Mouse (Mus musculus): ENCODE results near the gene Gps2. TPM values are rescaled to one million over a fixed set of nuclear protein-coding genes. Genes with fewer than 3 reads are reported as not detected.

Gps2 gene
- total RNA-seq, 2 experiments from 2014 or later = 31.0 to 31.7 TPM

DNA sequence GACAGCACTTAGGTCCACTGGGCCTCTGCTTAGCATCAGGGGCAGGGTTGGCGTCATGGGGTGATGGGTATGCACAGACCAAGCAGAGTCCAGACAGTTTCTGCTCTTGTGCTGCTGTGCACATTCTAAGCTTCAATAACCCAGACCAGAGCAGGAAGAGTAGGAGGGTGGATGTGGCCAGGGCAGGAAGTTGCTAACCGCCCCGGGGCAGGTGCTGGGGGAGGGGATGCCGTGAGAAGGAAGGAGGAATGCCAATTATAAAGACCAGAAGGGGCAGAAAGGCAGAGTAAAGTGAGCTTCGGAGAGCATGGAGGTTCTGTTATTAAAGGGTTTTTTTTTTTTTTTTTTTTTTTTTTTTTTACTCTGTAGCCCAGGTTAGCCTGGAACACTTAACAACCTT, 19.0 kb upstream of the Gps2 start:
- intact Hi-C loops (cut with DNase I) = no loop called here
- TF ChIP-seq CTCF (IDR thresholded peaks at IDR 0.05) = no peak
- Histone ChIP-seq H3K27ac (no peak overlapping the region), H3K4me3 (no peak overlapping the region)
- no peak for DNase-seq (ENCODE audit: extremely low spot score in 1 of 2, low spot score in 2 of 2)

DNA sequence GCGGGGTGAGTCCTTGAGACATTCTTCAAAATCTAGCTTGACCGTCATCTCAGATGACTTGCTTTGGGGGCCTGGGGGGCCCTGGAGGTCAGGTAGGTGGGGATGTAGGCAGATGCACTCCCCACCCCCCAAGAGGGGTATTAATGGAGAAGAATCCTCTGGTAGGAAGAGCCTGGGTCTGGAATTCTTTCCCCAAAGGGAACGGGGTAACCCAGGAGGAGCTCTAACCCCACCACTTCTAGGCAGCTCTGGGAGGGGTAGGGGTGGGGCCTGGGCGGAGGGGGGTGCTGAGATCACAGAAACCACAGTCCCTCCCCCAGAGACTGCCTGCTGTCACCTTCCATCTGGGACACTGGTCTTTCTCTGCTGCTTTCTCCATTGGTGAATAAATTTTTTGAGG, 18.4 kb upstream of the Gps2 start, which contains the start of gene Acap1:
Gene Acap1, minus strand, starts transcription at position 249 of the 400 bp plus-strand sequence.
- DNase-seq (ENCODE audit: extremely low spot score in 1 of 2, low spot score in 2 of 2) = no peak
- intact Hi-C loops (cut with DNase I) = no loop called here
- H3K27ac ChIP-seq = no peak within 1 kb of the TSS
- no peak for TF ChIP-seq CTCF (IDR thresholded peaks at IDR 0.05)
- no peak within 1 kb of the TSS for H3K4me3 ChIP-seq

DNA sequence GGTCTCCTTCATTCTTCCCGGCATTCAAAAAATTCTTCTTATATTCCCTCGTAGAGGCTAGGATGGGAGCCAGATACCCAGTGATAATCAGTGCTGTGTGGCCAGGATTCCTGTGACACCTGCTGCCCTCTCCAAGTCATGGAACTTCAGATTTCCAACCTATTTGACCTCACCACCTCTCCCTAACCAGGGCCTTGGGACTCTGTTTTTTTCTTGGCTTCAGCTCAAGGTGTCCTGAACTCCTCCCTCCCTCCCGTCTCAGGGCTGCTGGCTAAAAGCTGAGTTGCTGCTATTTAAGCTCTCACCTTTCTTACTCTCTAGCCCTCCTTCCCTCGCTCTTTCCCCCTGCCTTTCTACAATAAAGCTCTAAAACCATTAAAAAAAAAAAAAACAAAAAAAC, 13.8 kb upstream of the Gps2 start:
- no peak overlapping the region for H3K27ac ChIP-seq
- TF ChIP-seq CTCF (IDR thresholded peaks at IDR 0.05) = no peak
- H3K4me3 ChIP-seq = no peak overlapping the region
- DNase-seq (ENCODE audit: extremely low spot score in 1 of 2, low spot score in 2 of 2) = no peak
- intact Hi-C loops (cut with DNase I) = loop anchor here (2.0 to 5.0 kb wide), 3 partner anchors 19 to 217 kb away; partner anchors contain the start of genes Kctd11, Nlgn2, Senp3 and Tmem256

DNA sequence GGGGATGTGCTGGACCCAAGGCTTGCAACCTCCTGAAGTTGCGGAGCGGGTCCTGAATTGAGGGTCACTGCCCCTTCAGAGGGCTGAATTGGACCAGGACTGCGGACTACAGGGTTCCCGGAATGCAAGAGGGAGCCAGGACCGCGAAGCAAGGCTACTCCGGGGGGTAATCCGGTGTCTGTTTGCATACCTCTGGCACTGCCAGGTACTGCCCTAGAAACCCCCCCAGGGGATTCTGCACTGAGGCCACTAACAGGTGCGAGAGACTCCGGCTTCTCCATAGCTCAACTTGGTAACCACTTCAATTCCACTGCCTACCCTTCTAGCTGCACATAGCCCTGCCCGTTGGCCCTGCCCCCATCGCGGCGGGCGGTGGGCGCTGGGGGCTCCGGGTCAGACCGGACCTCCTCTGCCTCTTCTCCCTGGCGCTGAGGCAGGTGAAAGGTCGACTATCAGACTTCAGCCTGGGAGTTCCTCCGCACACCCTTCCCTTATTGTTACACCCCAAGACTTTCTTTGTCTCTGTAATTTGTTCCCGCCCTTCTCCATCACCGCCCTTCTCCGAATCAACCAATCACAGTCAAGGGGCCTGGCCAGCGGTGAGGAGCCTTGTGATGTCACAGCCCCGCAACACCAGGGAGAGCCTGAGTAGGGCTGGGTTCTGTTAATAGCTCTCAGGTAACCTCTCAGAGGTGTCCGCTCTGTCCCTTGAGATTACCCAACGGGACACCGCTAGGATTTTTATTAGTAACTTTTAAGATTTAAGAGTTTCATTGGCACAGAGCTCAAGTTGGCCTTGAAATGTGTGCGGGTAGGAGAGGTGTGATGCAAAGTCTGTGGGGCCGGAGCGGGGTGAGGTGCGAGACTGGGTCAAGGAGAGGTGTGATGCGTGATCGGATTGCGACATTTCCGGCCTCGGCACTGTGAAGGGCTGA, 12.9 kb upstream of the Gps2 start, which contains the start of the genes 2810408A11Rik and Neurl4:
Gene 2810408A11Rik, minus strand, starts transcription at position 517 of the 935 bp plus-strand sequence.
Gene Neurl4, plus strand, starts transcription at position 602 of the 935 bp plus-strand sequence.
- H3K27ac ChIP-seq = peak within 1 kb of the TSS; percentile 95
- peak within 1 kb of the TSS; percentile 79 for H3K4me3 ChIP-seq
- no peak for TF ChIP-seq CTCF (IDR thresholded peaks at IDR 0.05)
- intact Hi-C loops (cut with DNase I) = loop anchor here (2.0 to 5.0 kb wide), 3 partner anchors 20 to 218 kb away; partner anchors contain the start of genes Kctd11, Nlgn2, Senp3 and Tmem256
- DNase-seq (ENCODE audit: extremely low spot score in 1 of 2, low spot score in 2 of 2) = peak; percentile 84 to 86

DNA sequence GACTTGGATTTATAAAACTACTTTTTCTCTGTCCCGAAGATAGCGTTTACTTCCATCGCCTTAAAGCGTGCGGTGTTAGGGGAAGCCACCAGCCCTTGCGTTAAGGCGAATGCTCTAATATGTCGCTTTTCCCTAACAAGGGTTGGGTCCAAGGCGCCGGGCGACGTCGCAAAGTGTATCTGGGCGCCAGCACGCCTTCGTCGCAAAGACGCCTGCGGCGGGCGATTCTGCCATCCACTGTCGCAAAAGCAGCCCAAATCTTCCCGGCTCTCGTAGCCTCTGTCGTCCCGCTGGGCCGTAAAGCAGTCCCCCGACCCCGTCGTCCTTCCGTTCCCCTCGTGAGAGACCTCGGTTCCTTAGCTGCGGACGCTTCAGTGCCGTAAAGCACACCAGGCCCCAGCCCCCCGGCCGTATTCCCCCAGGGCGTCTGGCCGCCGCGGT, 12.3 kb upstream of the Gps2 start:
- intact Hi-C loops (cut with DNase I) = loop anchor here (2.0 to 5.0 kb wide), 3 partner anchors 21 to 219 kb away; partner anchors contain the start of genes Kctd11, Nlgn2, Senp3 and Tmem256

DNA sequence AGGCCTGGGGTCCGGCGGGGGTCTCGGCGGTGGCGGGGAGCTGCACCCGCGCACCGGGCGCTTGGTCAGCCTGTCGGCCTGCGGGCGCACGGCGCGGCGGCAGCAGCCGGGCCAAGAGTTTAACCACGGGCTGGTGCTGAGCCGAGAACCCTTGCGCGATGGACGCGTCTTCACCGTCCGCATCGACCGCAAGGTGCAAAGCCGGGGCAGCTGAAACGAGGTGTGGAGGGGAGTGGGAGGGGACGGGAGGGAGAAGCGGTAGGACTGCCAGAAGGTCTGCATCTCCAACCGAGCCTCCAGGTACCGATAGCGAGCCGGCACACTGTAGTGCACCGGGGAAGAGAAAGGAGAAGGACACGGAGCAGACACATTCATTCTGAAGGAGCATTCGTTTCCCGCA, 11.7 kb upstream of the Gps2 start:
- DNase-seq (ENCODE audit: extremely low spot score in 1 of 2, low spot score in 2 of 2) = no peak
- intact Hi-C loops (cut with DNase I) = loop anchor here (2.0 to 5.0 kb wide), 3 partner anchors 21 to 219 kb away; partner anchors contain the start of genes Kctd11, Nlgn2, Senp3 and Tmem256
- H3K4me3 ChIP-seq = peak overlapping the region; percentile 79
- no peak for TF ChIP-seq CTCF (IDR thresholded peaks at IDR 0.05)
- peak overlapping the region; percentile 95 for H3K27ac ChIP-seq

More for the DNA sequence above, 12.3 kb upstream of the Gps2 start:
- peak overlapping the region; percentile 79 for H3K4me3 ChIP-seq
- H3K27ac ChIP-seq = peak overlapping the region; percentile 95
- peak; percentile 95 to 97 for DNase-seq (ENCODE audit: extremely low spot score in 1 of 2, low spot score in 2 of 2)
- no peak for TF ChIP-seq CTCF (IDR thresholded peaks at IDR 0.05)

DNA sequence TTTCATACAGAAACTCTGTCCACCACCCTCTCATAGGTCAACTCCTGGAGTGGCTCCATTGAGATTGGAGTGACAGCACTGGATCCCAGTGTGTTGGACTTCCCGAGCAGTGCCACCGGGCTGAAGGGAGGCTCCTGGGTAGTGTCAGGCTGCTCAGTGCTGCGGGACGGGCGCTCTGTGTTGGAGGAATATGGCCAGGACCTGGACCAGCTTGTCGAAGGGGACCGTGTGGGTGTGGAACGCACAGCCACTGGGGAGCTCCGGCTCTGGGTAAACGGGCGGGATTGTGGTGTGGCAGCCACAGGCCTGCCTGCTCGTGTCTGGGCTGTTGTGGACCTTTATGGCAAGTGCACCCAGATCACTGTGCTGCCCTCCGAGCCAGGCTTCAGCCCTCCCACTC, 10.7 kb upstream of the Gps2 start:
- H3K27ac ChIP-seq = no peak overlapping the region
- no peak for DNase-seq (ENCODE audit: extremely low spot score in 1 of 2, low spot score in 2 of 2)
- no peak for TF ChIP-seq CTCF (IDR thresholded peaks at IDR 0.05)
- peak overlapping the region; percentile 79; the same call in 1 of the 2 replicates for H3K4me3 ChIP-seq
- intact Hi-C loops (cut with DNase I) = loop anchor here (5.0 kb wide), 1 partner anchor 66 kb away; the partner anchor contains the start of genes Nlgn2 and Tmem256

DNA sequence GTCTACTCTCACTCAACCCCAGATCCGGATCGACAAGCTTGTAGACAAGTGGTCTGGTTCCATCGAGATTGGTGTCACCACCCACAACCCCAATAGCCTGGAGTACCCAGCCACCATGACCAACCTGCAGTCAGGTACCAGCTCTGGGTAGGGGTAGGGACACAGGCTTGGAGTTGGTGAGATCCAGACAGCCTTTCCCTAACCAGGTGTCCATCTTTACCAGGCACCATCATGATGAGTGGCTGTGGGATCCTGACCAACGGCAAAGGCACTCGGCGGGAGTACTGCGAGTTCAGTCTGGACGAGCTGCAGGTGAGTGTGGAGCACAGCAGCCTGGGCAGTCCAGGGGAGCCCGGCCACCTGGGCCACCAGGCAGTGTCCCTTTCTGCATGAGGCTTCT, 9.4 kb upstream of the Gps2 start:
- intact Hi-C loops (cut with DNase I) = loop anchor here (5.0 kb wide), 1 partner anchor 67 kb away; the partner anchor contains the start of genes Nlgn2 and Tmem256
- H3K27ac ChIP-seq = no peak overlapping the region
- DNase-seq (ENCODE audit: extremely low spot score in 1 of 2, low spot score in 2 of 2) = no peak
- TF ChIP-seq CTCF (IDR thresholded peaks at IDR 0.05) = no peak
- no peak overlapping the region for H3K4me3 ChIP-seq

DNA sequence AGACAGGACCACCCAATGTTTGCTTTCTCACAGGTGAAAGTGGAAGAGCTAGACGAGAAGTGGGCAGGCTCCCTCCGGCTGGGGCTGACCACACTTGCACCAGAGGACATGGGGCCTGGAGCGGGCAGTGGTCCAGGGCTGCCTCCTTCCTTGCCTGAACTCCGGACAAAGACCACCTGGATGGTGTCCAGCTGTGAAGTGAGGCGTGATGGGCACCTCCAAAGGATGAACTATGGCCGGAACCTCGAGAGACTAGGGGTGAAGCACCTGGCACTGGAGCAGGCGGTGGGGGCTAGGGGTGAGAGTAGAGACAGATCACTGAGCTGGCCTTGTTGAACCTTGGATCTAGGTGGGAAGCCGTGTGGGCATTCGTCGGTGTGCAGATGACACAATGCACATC, 5.0 kb upstream of the Gps2 start:
- Histone ChIP-seq H3K27ac (no peak overlapping the region), H3K4me3 (no peak overlapping the region)
- no peak for DNase-seq (ENCODE audit: extremely low spot score in 1 of 2, low spot score in 2 of 2)
- intact Hi-C loops (cut with DNase I) = no loop called here
- TF ChIP-seq CTCF (IDR thresholded peaks at IDR 0.05) = no peak

DNA sequence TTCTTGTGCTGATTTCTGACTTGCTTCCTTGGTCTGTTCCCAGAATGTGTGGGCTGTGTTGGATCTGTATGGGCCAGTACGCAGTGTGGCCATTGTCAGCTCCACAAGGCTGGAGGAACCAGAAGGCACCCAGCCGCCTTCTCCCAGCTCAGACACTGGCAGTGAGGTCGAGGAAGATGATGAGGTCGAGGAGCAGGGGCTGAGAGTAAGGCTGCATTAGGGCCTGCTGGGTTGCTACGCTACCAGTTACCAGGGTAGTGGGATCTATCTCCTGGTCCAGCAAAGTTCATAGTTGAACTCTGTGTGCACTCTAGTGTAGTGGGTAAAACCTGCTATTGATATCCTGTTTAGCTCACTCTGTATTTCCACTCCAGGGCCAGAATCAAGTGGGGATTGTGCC, 4.5 kb upstream of the Gps2 start:
- Histone ChIP-seq H3K4me3 (no peak overlapping the region), H3K27ac (no peak overlapping the region)
- no peak for DNase-seq (ENCODE audit: extremely low spot score in 1 of 2, low spot score in 2 of 2)
- no peak for TF ChIP-seq CTCF (IDR thresholded peaks at IDR 0.05)
- intact Hi-C loops (cut with DNase I) = no loop called here

DNA sequence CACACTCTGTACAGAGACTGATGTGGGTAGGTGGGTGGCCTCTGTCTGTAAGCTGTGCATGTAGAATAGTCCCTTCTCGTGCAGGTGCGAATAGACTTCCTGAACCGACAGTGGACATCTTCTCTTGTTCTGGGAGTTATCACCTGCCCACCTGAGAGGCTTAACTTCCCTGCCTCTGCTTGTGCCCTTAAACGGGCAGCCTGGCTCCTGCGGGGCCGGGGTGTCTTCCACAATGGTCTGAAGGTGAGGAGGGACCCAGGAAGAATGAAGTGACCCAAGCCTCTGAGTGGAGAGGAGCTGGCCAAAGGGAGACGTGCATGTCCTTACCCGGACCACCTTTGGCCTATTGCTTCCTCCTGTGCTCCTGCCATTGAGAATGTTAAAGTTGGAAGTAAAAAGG, 3.5 kb upstream of the Gps2 start:
- no peak overlapping the region for H3K4me3 ChIP-seq
- intact Hi-C loops (cut with DNase I) = no loop called here
- DNase-seq (ENCODE audit: extremely low spot score in 1 of 2, low spot score in 2 of 2) = no peak
- TF ChIP-seq CTCF (IDR thresholded peaks at IDR 0.05) = no peak
- no peak overlapping the region for H3K27ac ChIP-seq

Data from left cerebral cortex, adult 2 months (tissue).